Mouse (Mus musculus) intestine, embryonic 16.5 days (tissue): ENCODE measurements around the gene Kcnk13. TPM values are rescaled to one million over a fixed set of nuclear protein-coding genes. Genes with fewer than 3 reads are reported as not detected.

Experiments
- ATAC-seq: fragments of 200-750 bp; cut with Nextera tagmentation; 2 replicates; pipeline ENCODE4 v1.8.0; 2017; ENCODE audit warnings: moderate TSS enrichment, moderate library complexity
- H3K27ac ChIP-seq: fragments of 300-500 bp; sonication (generic); 2 replicates; pipeline ENCODE4 v1.5.1; 2014; ENCODE audit warnings: mild to moderate bottlenecking, low read length
- H3K27me3 ChIP-seq: fragments of 300-500 bp; sonication (generic); replicated peaks from 2 replicates; pipeline ENCODE4 v1.6.1; 2014; ENCODE audit warnings: low read length, control low read depth, mixed read lengths; ENCODE audit not compliant: control insufficient read depth, insufficient read depth
- H3K36me3 ChIP-seq: fragments of 300-500 bp; sonication (generic); 2 replicates; pipeline ENCODE4 v1.6.1; 2014; ENCODE audit warnings: low read length, control low read depth; ENCODE audit not compliant: control insufficient read depth, insufficient read depth
- H3K4me1 ChIP-seq: fragments of 300-500 bp; sonication (generic); 2 replicates; pipeline ENCODE4 v1.6.1; 2014; ENCODE audit warnings: low read length, control low read depth, mixed read lengths; ENCODE audit not compliant: control insufficient read depth, insufficient read depth
- H3K4me2 ChIP-seq: fragments of 300-500 bp; sonication (generic); 2 replicates; pipeline ENCODE4 v1.6.1; 2014; ENCODE audit warnings: low read depth, low read length, control low read depth
- H3K4me3 ChIP-seq: fragments of 300-500 bp; sonication (generic); 2 replicates; pipeline ENCODE4 v1.5.1; 2014; ENCODE audit warnings: mild to moderate bottlenecking, low read length
- H3K9ac ChIP-seq: fragments of 300-500 bp; sonication (generic); 2 replicates; pipeline ENCODE4 v1.6.1; 2014; ENCODE audit warnings: low read depth, low read length
- H3K9me3 ChIP-seq: fragments of 300-500 bp; sonication (generic); 2 replicates; pipeline ENCODE4 v1.6.1; 2016; ENCODE audit warnings: low read length, control low read depth; ENCODE audit not compliant: control insufficient read depth
- WGBS: fragments of 180-500 bp; shearing (Covaris S2); extraction: QIAGEN DNeasy Blood & Tissue Kit; methylation state at CpG from one replicate; pipeline ENCODE4 v1.1.7; 2014; 5-methylcytosine and 5-hydroxymethylcytosine counted together
- polyA plus RNA-seq: library from polyadenylated mRNA; unstranded; fragments of >200 nt; fragmentation: Nextera tagmentation; extraction: Ambion mirVana; gene quantifications from 2 replicates; pipeline ENCODE4 v1.2.1, GENCODE M21; 2015

Kcnk13 gene
- polyA plus RNA-seq, 1 experiment from 2014 or later: 0.64 TPM

GRCm38 (mm10) chr12:99973659-99974058 is 9.4 kb downstream of the Kcnk13 start:
- Histone ChIP-seq H3K9me3 (peaks cover 4% of the 10 kb centered on the region), H3K4me3 (no peak overlapping the region), H3K27ac (no peak overlapping the region), H3K36me3 (no peaks in the 10 kb centered on the region), H3K4me2 (no peak overlapping the region), H3K27me3 (peaks cover 9% of the 10 kb centered on the region), H3K4me1 (no peaks in the 10 kb centered on the region), H3K9ac (no peak overlapping the region)
- ATAC-seq: no peak
- 71% methylated on average over 1 of the region's 1 CpGs for WGBS

- H3K4me3 ChIP-seq: no peak overlapping the region
- ATAC-seq: no peak
Measured at GRCm38 (mm10) chr12:99979541-99979940, 15.2 kb downstream of the Kcnk13 start.

GRCm38 (mm10) chr12:99986797-99987196 is 22.5 kb downstream of the Kcnk13 start:
- no peak overlapping the region for H3K9ac ChIP-seq
- H3K9me3 ChIP-seq: no peaks in the 10 kb centered on the region
- H3K4me3 ChIP-seq: no peak overlapping the region
- no peak overlapping the region for H3K27ac ChIP-seq
- H3K4me1 ChIP-seq: no peaks in the 10 kb centered on the region
- H3K36me3 ChIP-seq: no peaks in the 10 kb centered on the region
- no peak for ATAC-seq
- no peak overlapping the region for H3K4me2 ChIP-seq
- H3K27me3 ChIP-seq: no peaks in the 10 kb centered on the region
- 90% methylated on average over 5 of the region's 5 CpGs for WGBS

More at GRCm38 (mm10) chr12:99979541-99979940, 15.2 kb downstream of the Kcnk13 start:
- Histone ChIP-seq H3K4me1 (no peaks in the 10 kb centered on the region), H3K27ac (no peak overlapping the region), H3K4me2 (no peak overlapping the region), H3K36me3 (no peaks in the 10 kb centered on the region), H3K27me3 (no peaks in the 10 kb centered on the region), H3K9ac (no peak overlapping the region), H3K9me3 (no peaks in the 10 kb centered on the region; the same call in 1 of the 2 replicates)
- WGBS: 82% methylated on average over 4 of the region's 4 CpGs

- Histone ChIP-seq H3K4me2 (no peak overlapping the region), H3K27ac (no peak overlapping the region), H3K27me3 (no peaks in the 10 kb centered on the region), H3K4me3 (no peak overlapping the region), H3K4me1 (no peaks in the 10 kb centered on the region), H3K9me3 (no peaks in the 10 kb centered on the region), H3K36me3 (no peaks in the 10 kb centered on the region), H3K9ac (no peak overlapping the region)
- ATAC-seq: no peak
- 65% methylated on average over 2 of the region's 2 CpGs for WGBS
Measured at GRCm38 (mm10) chr12:99988144-99988543, 23.8 kb downstream of the Kcnk13 start.

- ATAC-seq: no peak
- WGBS: 87% methylated on average over 11 of the region's 11 CpGs
Measured at GRCm38 (mm10) chr12:99992362-99992862, 28.1 kb downstream of the Kcnk13 start.

GRCm38 (mm10) chr12:99993146-99993890 is 29.0 kb downstream of the Kcnk13 start:
- ATAC-seq: no peak
- H3K36me3 ChIP-seq: no peaks in the 10 kb centered on the region
- WGBS: 81% methylated on average over 10 of the region's 10 CpGs

More at GRCm38 (mm10) chr12:99992362-99992862, 28.1 kb downstream of the Kcnk13 start:
- Histone ChIP-seq H3K27me3 (no peaks in the 10 kb centered on the region), H3K4me3 (no peak overlapping the region), H3K27ac (no peak overlapping the region), H3K9me3 (no peaks in the 10 kb centered on the region), H3K36me3 (no peaks in the 10 kb centered on the region), H3K4me2 (no peak overlapping the region), H3K9ac (no peak overlapping the region), H3K4me1 (no peaks in the 10 kb centered on the region)

GRCm38 (mm10) chr12:99995951-99996350 is 31.7 kb downstream of the Kcnk13 start:
- H3K27me3 ChIP-seq: no peaks in the 10 kb centered on the region
- no peaks in the 10 kb centered on the region for H3K4me1 ChIP-seq
- no peaks in the 10 kb centered on the region for H3K9me3 ChIP-seq
- H3K4me3 ChIP-seq: no peak overlapping the region
- no peak overlapping the region for H3K27ac ChIP-seq
- no peaks in the 10 kb centered on the region for H3K36me3 ChIP-seq
- 88% methylated on average over 5 of the region's 5 CpGs for WGBS
- no peak for ATAC-seq
- no peak overlapping the region for H3K4me2 ChIP-seq
- H3K9ac ChIP-seq: no peak overlapping the region

More at GRCm38 (mm10) chr12:99993146-99993890, 29.0 kb downstream of the Kcnk13 start:
- no peaks in the 10 kb centered on the region for H3K9me3 ChIP-seq
- H3K9ac ChIP-seq: no peak overlapping the region
- no peaks in the 10 kb centered on the region for H3K4me1 ChIP-seq
- H3K27ac ChIP-seq: no peak overlapping the region
- H3K4me3 ChIP-seq: no peak overlapping the region
- H3K4me2 ChIP-seq: no peak overlapping the region
- H3K27me3 ChIP-seq: no peaks in the 10 kb centered on the region

- Histone ChIP-seq H3K4me2 (no peak overlapping the region), H3K27ac (no peak overlapping the region), H3K4me3 (no peak overlapping the region), H3K36me3 (no peaks in the 10 kb centered on the region), H3K4me1 (0 out of 2 replicates have a peak, but pooled peaks cover 2% of the 10 kb centered on the region), H3K9ac (no peak overlapping the region), H3K27me3 (no peaks in the 10 kb centered on the region), H3K9me3 (no peaks in the 10 kb centered on the region)
- ATAC-seq: no peak
- WGBS: 80% methylated on average over 5 of the region's 5 CpGs
Measured at GRCm38 (mm10) chr12:99999726-100000125, 35.4 kb downstream of the Kcnk13 start.

GRCm38 (mm10) chr12:100000381-100000780 is 36.1 kb downstream of the Kcnk13 start:
- H3K27ac ChIP-seq: no peak overlapping the region
- WGBS: 79% methylated on average over 7 of the region's 7 CpGs
- H3K4me3 ChIP-seq: no peak overlapping the region
- H3K4me1 ChIP-seq: 0 out of 2 replicates have a peak, but pooled peaks cover 2% of the 10 kb centered on the region
- ATAC-seq: no peak
- H3K27me3 ChIP-seq: no peaks in the 10 kb centered on the region
- H3K36me3 ChIP-seq: no peaks in the 10 kb centered on the region
- no peak overlapping the region for H3K9ac ChIP-seq
- no peak overlapping the region for H3K4me2 ChIP-seq
- H3K9me3 ChIP-seq: no peaks in the 10 kb centered on the region
